Mouse (Mus musculus): ENCODE data around the gene Nav2. TPM values are rescaled to one million over a fixed set of nuclear protein-coding genes. Genes with fewer than 3 reads are reported as not detected.

The Nav2 gene
- polyA plus RNA-seq, 1 experiment from 2014 or later: 6.0 TPM

DNA sequence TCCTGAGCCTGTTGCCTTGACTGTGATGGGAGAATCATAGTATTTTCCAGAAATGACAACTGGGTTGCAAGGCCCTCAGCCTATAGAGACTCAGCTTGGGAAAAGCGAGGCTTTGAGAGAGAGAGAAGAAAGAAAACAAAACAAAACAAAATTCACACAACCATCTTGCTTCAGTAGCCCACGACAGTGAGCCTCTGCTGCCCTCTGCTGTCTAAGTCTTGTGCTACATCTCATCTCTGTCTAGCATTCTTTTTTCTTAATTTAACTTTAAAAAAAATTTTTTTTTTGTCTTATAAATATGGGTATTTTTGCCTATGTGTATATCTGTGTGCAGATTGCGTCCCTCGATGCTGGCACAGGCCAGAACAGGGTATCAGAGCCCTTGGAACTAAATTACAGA, 517.5 kb downstream of the Nav2 start:
- no peaks in the 10 kb centered on the region for H3K9me3 ChIP-seq (ENCODE audit: control insufficient read depth, low read length)
- TF ChIP-seq EP300 (optimal IDR thresholded peaks at IDR 0.05) (no peak), CTCF (IDR thresholded peaks at IDR 0.05; ENCODE audit: low read depth) (peak; percentile 92)
- H3K36me3 ChIP-seq (ENCODE audit: control insufficient read depth, insufficient read depth, low read length): no peaks in the 10 kb centered on the region
- no peaks in the 10 kb centered on the region for H3K4me1 ChIP-seq (replicated peaks; ENCODE audit: control insufficient read depth, insufficient read depth)
- H3K27ac ChIP-seq (replicated peaks): no peak overlapping the region
- DNase-seq (ENCODE audit: low spot score) (peak; percentile 52), ATAC-seq (ENCODE audit: low FRiP score, low TSS enrichment) (0 out of 2 replicates have a peak, but pooled peaks have one; percentile 7)
- no peak overlapping the region for H3K4me3 ChIP-seq (ENCODE audit: low read depth, low read length)
- no peak overlapping the region for H3K9ac ChIP-seq (ENCODE audit: low read length)
- WGBS: 42% methylated on average over 4 of the region's 4 CpGs
- H3K4me2 ChIP-seq (replicated peaks; ENCODE audit: low read depth): no peak overlapping the region
- no peaks in the 10 kb centered on the region for H3K27me3 ChIP-seq (ENCODE audit: control insufficient read depth, insufficient read depth, low read length)

DNA sequence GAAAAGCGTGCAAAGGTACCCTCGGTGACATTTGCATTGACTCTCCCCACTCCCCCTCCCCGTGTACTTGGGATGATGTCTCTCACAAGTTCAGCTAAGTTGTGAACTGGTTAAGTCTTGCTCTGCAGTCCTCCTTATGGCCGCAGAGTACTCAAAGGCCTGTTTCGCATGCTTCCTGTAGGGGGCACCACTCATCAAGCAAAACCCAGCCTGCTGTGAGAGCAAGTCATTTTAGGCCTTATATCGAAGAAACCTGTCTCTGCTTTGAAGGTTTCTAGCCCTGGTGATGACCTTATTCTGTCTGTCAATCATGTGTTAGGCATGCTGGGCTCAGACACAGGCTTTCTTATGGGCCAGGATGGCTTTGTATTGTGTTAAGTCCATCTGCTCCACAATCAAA, 519.3 kb downstream of the Nav2 start:
- H3K4me2 ChIP-seq (replicated peaks; ENCODE audit: low read depth): no peak overlapping the region
- 43% methylated on average over 6 of the region's 6 CpGs for WGBS
- ATAC-seq (ENCODE audit: low FRiP score, low TSS enrichment): no peak
- no peak overlapping the region for H3K27ac ChIP-seq (replicated peaks)
- H3K4me1 ChIP-seq (replicated peaks; ENCODE audit: control insufficient read depth, insufficient read depth): no peaks in the 10 kb centered on the region
- H3K4me3 ChIP-seq (ENCODE audit: low read depth, low read length): no peak overlapping the region
- no peaks in the 10 kb centered on the region for H3K36me3 ChIP-seq (ENCODE audit: control insufficient read depth, insufficient read depth, low read length)
- TF ChIP-seq EP300 (optimal IDR thresholded peaks at IDR 0.05) (no peak), CTCF (IDR thresholded peaks at IDR 0.05; ENCODE audit: low read depth) (peak; percentile 90)
- no peaks in the 10 kb centered on the region for H3K9me3 ChIP-seq (ENCODE audit: control insufficient read depth, low read length)
- no peak overlapping the region for H3K9ac ChIP-seq (ENCODE audit: low read length)
- peak; percentile 38 for DNase-seq (ENCODE audit: low spot score)
- H3K27me3 ChIP-seq (ENCODE audit: control insufficient read depth, insufficient read depth, low read length): no peaks in the 10 kb centered on the region

DNA sequence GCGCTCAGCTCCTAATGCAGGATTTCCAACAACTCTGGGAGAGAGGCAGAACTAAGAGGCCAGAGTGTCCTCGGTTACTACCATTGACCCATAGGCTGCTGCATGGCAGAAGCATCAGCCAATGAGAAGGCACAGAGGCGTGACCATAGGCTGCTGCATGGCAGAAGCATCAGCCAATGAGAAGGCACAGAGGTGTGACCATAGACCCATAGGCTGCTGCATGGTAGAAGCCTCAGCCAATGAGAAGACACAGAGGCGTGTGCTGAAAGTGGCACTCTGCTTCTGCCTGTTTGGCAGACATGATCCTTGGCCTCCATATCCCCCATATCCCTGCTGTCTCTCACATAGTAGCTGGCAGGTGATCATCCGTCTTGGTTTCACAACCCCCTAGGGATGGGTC, 520.4 kb downstream of the Nav2 start:
- no peaks in the 10 kb centered on the region for H3K9me3 ChIP-seq (ENCODE audit: control insufficient read depth, low read length)
- no peak for DNase-seq (ENCODE audit: low spot score)
- H3K27ac ChIP-seq (replicated peaks): no peak overlapping the region
- 76% methylated on average over 5 of the region's 5 CpGs for WGBS
- H3K27me3 ChIP-seq (ENCODE audit: control insufficient read depth, insufficient read depth, low read length): no peaks in the 10 kb centered on the region
- H3K4me2 ChIP-seq (replicated peaks; ENCODE audit: low read depth): no peak overlapping the region
- no peaks in the 10 kb centered on the region for H3K36me3 ChIP-seq (ENCODE audit: control insufficient read depth, insufficient read depth, low read length)
- no peak overlapping the region for H3K9ac ChIP-seq (ENCODE audit: low read length)
- H3K4me3 ChIP-seq (ENCODE audit: low read depth, low read length): no peak overlapping the region
- TF ChIP-seq EP300 (optimal IDR thresholded peaks at IDR 0.05) (no peak), CTCF (IDR thresholded peaks at IDR 0.05; ENCODE audit: low read depth) (no peak)
- ATAC-seq (ENCODE audit: low FRiP score, low TSS enrichment): peak; percentile 83
- no peaks in the 10 kb centered on the region for H3K4me1 ChIP-seq (replicated peaks; ENCODE audit: control insufficient read depth, insufficient read depth)

DNA sequence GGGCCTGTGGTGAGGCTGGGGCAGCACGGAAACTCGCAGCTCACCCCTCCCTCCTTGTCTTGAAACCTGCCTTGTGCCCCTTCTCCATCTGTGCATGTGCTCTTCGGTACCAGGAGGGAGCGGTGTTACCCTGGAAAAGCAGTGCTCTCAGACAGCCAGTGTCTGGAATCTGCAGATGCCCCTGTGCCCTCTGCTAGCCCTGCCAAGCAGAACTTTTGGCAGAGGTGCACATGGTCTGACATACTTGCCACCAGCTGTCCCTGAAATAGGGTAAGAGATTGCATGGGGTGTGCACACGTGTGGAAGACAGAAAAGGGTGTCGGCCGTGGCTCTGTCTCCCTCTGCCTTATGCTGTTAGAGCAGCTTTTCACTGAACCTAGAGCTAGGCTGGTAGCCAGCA, 522.3 kb downstream of the Nav2 start:
- H3K27me3 ChIP-seq (ENCODE audit: control insufficient read depth, insufficient read depth, low read length): no peaks in the 10 kb centered on the region
- no peak for TF ChIP-seq EP300 (optimal IDR thresholded peaks at IDR 0.05)
- TF ChIP-seq CTCF (IDR thresholded peaks at IDR 0.05; ENCODE audit: low read depth): peak; percentile 30; the same call in 1 of the 2 replicates
- no peaks in the 10 kb centered on the region for H3K4me1 ChIP-seq (replicated peaks; ENCODE audit: control insufficient read depth, insufficient read depth)
- no peak for DNase-seq (ENCODE audit: low spot score)
- no peak for ATAC-seq (ENCODE audit: low FRiP score, low TSS enrichment)
- H3K4me2 ChIP-seq (replicated peaks; ENCODE audit: low read depth): no peak overlapping the region
- 80% methylated on average over 7 of the region's 7 CpGs for WGBS
- no peak overlapping the region for H3K9ac ChIP-seq (ENCODE audit: low read length)
- H3K4me3 ChIP-seq (ENCODE audit: low read depth, low read length): no peak overlapping the region
- H3K36me3 ChIP-seq (ENCODE audit: control insufficient read depth, insufficient read depth, low read length): no peaks in the 10 kb centered on the region
- no peaks in the 10 kb centered on the region for H3K9me3 ChIP-seq (ENCODE audit: control insufficient read depth, low read length)
- H3K27ac ChIP-seq (replicated peaks): no peak overlapping the region

DNA sequence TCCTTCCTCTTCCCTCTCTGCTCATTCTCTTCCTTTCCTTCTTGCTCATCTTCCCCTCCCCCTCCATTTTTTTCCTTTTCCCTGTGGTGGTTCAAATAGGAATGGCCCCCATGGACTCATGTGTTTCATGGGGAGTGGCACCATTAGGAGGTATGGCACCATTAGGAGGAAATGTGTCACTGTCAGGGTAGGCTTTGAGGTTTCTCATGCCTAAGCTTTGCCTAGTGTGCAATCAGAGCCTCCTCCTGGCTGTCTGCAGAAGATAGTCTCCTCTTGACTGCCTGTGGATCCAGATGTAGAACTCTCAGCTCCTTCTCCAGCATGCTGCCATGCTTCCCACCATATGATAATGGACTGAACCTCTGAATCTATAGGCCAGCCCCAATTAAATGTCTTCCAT, 525.4 kb downstream of the Nav2 start:
- Histone ChIP-seq H3K9ac (ENCODE audit: low read length) (no peak overlapping the region), H3K4me1 (replicated peaks; ENCODE audit: control insufficient read depth, insufficient read depth) (0 out of 2 replicates have a peak, but pooled peaks cover 4% of the 10 kb centered on the region), H3K27me3 (ENCODE audit: control insufficient read depth, insufficient read depth, low read length) (no peaks in the 10 kb centered on the region), H3K4me2 (replicated peaks; ENCODE audit: low read depth) (no peak overlapping the region), H3K36me3 (ENCODE audit: control insufficient read depth, insufficient read depth, low read length) (no peaks in the 10 kb centered on the region), H3K9me3 (ENCODE audit: control insufficient read depth, low read length) (no peaks in the 10 kb centered on the region), H3K27ac (replicated peaks) (no peak overlapping the region), H3K4me3 (ENCODE audit: low read depth, low read length) (no peak overlapping the region)
- ATAC-seq (ENCODE audit: low FRiP score, low TSS enrichment) (no peak), DNase-seq (ENCODE audit: low spot score) (no peak)
- TF ChIP-seq EP300 (optimal IDR thresholded peaks at IDR 0.05) (no peak), CTCF (IDR thresholded peaks at IDR 0.05; ENCODE audit: low read depth) (no peak)

DNA sequence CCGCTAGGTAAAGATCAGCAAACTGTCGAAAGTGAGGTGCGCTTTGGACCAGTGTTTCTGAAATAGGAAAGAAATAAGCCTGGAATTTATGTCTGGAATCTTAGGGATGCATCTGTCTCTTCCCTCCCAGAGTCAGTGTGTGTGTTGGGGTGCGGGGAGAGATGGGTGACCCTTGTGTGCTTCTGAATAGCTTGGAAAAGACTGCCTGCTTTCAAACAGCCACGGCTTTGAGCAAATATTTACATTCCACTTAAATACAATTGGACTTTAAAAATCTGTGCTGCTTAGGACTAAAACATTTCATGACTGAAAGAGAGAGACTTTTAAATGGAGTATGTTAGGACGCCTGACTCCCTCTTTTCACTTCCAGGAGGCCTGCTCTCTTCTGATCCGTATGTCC, 528.0 kb downstream of the Nav2 start:
- DNase-seq (ENCODE audit: low spot score): no peak
- Histone ChIP-seq H3K4me2 (replicated peaks; ENCODE audit: low read depth) (no peak overlapping the region), H3K36me3 (ENCODE audit: control insufficient read depth, insufficient read depth, low read length) (no peaks in the 10 kb centered on the region), H3K9ac (ENCODE audit: low read length) (no peak overlapping the region), H3K4me3 (ENCODE audit: low read depth, low read length) (no peak overlapping the region), H3K4me1 (replicated peaks; ENCODE audit: control insufficient read depth, insufficient read depth) (0 out of 2 replicates have a peak, but pooled peaks cover 4% of the 10 kb centered on the region), H3K9me3 (ENCODE audit: control insufficient read depth, low read length) (no peaks in the 10 kb centered on the region), H3K27me3 (ENCODE audit: control insufficient read depth, insufficient read depth, low read length) (no peaks in the 10 kb centered on the region), H3K27ac (replicated peaks) (peak overlapping the region; percentile 78)
- 21% methylated on average over 7 of the region's 7 CpGs for WGBS
- no peak for TF ChIP-seq CTCF (IDR thresholded peaks at IDR 0.05; ENCODE audit: low read depth)
- TF ChIP-seq EP300 (optimal IDR thresholded peaks at IDR 0.05): no peak
- peak; percentile 38; the same call in 1 of the 2 replicates for ATAC-seq (ENCODE audit: low FRiP score, low TSS enrichment)
